In genomic region chr11:35578796-35579195, GRCm38 (mm10) we compare ENCODE assay signal across 16 mouse cellular contexts.
"Had no signal": no experiment of that assay in that cellular context is flagged by ENCODE, and none has a peak within 500 bp of the region (broad histone marks: within the 10 kb centered on the region; RNA-seq: fewer than 3 reads in every experiment).

No protein-coding gene starts in this region.

- DNase-seq: heart, postnatal 10 days; heart, postnatal 14 days; heart, postnatal 36 days; heart, postnatal 4 days; kidney, adult 11 months; kidney, adult 18-20 months; kidney, adult 2 months; kidney, adult 8-10 months; kidney, adult 9 months; kidney, postnatal 10 days; kidney, postnatal 14 days; kidney, postnatal 25 days; kidney, postnatal 36 days; kidney, postnatal 4 days; layer of hippocampus, adult 9-11 months; layer of hippocampus, postnatal 36 days had no signal
